Mouse (Mus musculus): ENCODE measurements around the gene P3h4. TPM values are rescaled to one million over a fixed set of nuclear protein-coding genes. Genes with fewer than 3 reads are reported as not detected.

P3h4 gene
- 2.7 and 3.2 TPM in 2 replicates for polyA plus RNA-seq (2012; rRNA removed)

DNA sequence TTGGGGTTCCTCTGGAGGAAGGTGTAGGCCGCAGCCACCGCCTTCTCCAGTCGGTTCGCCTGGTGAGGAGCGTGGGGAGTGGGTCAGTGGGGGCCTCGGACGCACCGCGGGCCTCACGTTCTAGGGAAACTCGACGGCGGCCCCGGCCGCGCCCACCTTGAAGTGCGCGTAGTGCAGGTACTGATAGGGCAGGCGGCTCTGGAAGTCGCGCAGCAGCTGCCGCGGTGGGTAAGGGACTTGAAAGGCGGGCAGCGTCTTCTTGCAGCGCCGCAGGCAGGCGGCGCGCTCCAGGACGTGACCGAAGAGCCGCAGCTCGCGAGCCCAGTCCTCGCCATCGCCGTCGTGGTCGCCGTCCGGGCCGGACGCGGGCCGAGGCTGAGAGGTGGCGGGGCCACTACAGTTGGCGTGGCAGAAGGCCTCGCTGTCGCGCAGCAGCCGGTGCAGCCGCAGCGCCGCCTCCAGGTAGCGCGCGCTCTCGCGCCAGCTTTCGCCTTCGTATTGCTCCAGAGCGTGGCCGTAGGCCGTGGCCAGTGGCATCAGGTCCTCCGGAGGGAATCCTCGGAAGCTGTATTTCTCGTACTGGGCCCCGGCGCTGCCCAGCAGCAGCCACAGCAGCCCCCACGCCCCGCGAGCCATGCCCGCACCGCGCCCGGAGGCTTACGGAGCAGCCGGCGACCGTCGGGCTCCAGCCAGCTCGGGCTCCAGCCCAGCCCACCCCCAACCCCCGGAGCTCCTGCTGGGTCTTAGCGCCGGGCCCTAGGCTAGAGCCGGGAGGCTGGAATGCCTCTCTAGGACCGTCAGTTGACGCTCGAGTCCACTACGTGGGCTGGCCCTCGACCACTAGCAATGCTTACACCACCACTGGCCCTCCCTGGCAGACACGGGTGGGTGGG is at the start of gene P3h4:
TSS of gene P3h4 (minus strand) at position 816 of the 893 bp plus-strand sequence.

DNA sequence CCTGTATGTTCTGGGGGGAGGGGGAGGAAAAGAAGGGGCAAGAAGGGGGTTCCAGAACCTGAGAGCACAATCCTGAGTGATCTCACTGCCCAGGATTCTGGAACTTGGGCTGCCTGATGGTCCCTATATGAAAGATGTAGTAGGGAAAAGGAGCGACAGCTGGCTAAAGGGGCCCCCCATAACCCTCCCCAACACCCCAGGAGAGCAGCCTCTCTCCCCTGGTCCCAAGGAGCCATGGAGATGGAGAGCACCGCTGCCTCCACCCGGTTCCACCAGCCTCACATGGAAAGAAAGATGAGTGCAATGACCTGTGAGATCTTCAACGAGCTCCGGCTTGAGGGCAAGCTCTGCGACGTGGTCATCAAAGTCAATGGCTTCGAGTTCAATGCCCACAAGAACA is 27.2 kb upstream of the P3h4 start, which contains the start of the genes Nt5c3b and Klhl10:
TSS of gene Nt5c3b (minus strand) at position 12 of the 400 bp plus-strand sequence.
TSS of gene Klhl10 (plus strand) at position 121 of the 400 bp plus-strand sequence.

DNA sequence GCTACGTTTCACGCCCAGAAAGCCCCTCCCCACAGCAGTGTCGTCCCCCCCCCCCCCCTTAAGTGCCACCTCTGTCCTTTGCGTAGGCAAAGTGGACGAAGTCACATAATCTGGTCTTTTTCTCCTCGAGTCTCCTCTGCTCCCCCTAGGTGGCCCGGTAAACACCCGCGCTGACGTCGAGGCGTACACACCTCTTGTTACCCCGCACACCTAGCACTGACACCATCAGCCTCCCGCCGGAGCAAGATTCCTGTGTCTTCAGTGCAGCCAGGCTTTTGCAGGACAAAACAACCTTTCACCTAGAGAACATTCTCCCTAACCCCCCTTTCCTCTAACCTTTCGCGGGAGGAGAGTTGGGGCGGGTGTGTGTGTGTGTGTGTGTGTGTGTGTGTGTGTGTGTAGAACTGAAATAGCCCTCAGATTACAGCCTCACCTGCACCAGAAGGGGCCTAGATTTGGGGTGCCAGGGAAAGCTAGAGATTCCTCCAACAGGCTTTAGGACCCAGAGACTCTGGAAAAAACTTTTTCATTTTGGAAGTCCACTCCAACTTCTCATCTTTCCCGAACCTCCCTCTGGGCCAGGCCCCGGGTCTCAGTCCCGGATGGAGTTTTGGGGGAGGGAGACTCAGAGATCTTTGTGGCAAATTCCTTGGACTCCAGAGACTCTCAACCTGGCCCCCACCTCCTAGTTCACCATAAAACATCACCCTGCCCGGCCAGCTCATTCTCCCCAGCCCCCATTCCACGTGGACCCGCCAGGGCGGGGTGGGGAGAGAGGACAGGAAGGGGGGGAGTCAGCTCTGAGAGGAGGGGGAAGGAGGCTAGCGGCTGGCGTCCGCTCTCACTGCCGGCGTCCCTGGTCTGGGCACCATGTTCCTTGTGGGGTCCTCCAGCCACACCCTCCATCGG is 532 bp upstream of the P3h4 start, which contains the start of gene Fkbp10:
TSS of gene Fkbp10 (plus strand) at position 784 of the 909 bp plus-strand sequence.

GRCm38 (mm10) chr11:100397600-100398389 is 16.8 kb downstream of the P3h4 start, which contains the start of gene Jup:
Jup (minus strand) TSS chr11:100397763.

Other genes with a start within 250 kb of the P3h4 start
- gene Krt9, start 221.6 kb downstream of the P3h4 start, polyA plus RNA-seq (2012; rRNA removed), result not detected in 2 replicates
- gene Krt14, start 207.3 kb downstream of the P3h4 start, polyA plus RNA-seq (2012; rRNA removed), result 0.17 and 0.45 TPM in 2 replicates
- gene Krt16, start 165.9 kb downstream of the P3h4 start, polyA plus RNA-seq (2012; rRNA removed), result not detected in 2 replicates
- 0.05 and 0.21 TPM in 2 replicates for gene Krt17, start 153.8 kb downstream of the P3h4 start, polyA plus RNA-seq (2012; rRNA removed)
- not detected in 2 replicates for gene Krt42, start 145.0 kb downstream of the P3h4 start, polyA plus RNA-seq (2012; rRNA removed)
- gene Eif1, start 95.0 kb downstream of the P3h4 start, polyA plus RNA-seq (2012; rRNA removed), result 227 and 233 TPM in 2 replicates
- not detected in 2 replicates for gene Gast, start 80.4 kb downstream of the P3h4 start, polyA plus RNA-seq (2012; rRNA removed)
- gene Hap1, start 58.7 kb downstream of the P3h4 start, polyA plus RNA-seq (2012; rRNA removed), result 0.32 and 0.38 TPM in 2 replicates
- 7.5 and 8.3 TPM in 2 replicates for gene Jup, start 17.1 kb downstream of the P3h4 start, polyA plus RNA-seq (2012; rRNA removed)
- 4.4 and 6.1 TPM in 2 replicates for gene Fkbp10, start 861 bp upstream of the P3h4 start, polyA plus RNA-seq (2012; rRNA removed)
- gene Nt5c3b, start 27.0 kb upstream of the P3h4 start, polyA plus RNA-seq (2012; rRNA removed), result 12.3 and 13.1 TPM in 2 replicates
- 0.09 and 0.14 TPM in 2 replicates for gene Klhl10, start 27.1 kb upstream of the P3h4 start, polyA plus RNA-seq (2012; rRNA removed)
- gene Klhl11, start 57.9 kb upstream of the P3h4 start, polyA plus RNA-seq (2012; rRNA removed), result 1.5 and 1.6 TPM in 2 replicates
- 41.9 and 48.7 TPM in 2 replicates for gene Acly, start 113.2 kb upstream of the P3h4 start, polyA plus RNA-seq (2012; rRNA removed)
- 0.01 and 0.03 TPM in 2 replicates for gene Ttc25, start 130.8 kb upstream of the P3h4 start, polyA plus RNA-seq (2012; rRNA removed)
- 5.7 and 6.5 TPM in 2 replicates for gene Cnp, start 160.1 kb upstream of the P3h4 start, polyA plus RNA-seq (2012; rRNA removed)
- 13.4 and 15.3 TPM in 2 replicates for gene Nkiras2, start 204.4 kb upstream of the P3h4 start, polyA plus RNA-seq (2012; rRNA removed)
- 69.6 and 74.3 TPM in 2 replicates for gene Dnajc7, start 205.3 kb upstream of the P3h4 start, polyA plus RNA-seq (2012; rRNA removed)

Measured in liver, embryonic 14 days (tissue).